Mouse (Mus musculus) c-Kit-negative CD71-positive TER-119-positive erythroid progenitor cells, embryonic 14.5 days (primary cell): ENCODE data around the gene Ids.
"Not testable (repeated sequence)": the region's sequence is repeated elsewhere in the genome, so short reads cannot be mapped to it uniquely, and the experiment has no call there.

ENCODE experiments used
- DNase-seq: peaks from one replicate; pipeline ENCODE4 v3.0.0-alpha.2; 2013; ENCODE audit warnings: low read depth, low spot score

Gene Ids

DNA sequence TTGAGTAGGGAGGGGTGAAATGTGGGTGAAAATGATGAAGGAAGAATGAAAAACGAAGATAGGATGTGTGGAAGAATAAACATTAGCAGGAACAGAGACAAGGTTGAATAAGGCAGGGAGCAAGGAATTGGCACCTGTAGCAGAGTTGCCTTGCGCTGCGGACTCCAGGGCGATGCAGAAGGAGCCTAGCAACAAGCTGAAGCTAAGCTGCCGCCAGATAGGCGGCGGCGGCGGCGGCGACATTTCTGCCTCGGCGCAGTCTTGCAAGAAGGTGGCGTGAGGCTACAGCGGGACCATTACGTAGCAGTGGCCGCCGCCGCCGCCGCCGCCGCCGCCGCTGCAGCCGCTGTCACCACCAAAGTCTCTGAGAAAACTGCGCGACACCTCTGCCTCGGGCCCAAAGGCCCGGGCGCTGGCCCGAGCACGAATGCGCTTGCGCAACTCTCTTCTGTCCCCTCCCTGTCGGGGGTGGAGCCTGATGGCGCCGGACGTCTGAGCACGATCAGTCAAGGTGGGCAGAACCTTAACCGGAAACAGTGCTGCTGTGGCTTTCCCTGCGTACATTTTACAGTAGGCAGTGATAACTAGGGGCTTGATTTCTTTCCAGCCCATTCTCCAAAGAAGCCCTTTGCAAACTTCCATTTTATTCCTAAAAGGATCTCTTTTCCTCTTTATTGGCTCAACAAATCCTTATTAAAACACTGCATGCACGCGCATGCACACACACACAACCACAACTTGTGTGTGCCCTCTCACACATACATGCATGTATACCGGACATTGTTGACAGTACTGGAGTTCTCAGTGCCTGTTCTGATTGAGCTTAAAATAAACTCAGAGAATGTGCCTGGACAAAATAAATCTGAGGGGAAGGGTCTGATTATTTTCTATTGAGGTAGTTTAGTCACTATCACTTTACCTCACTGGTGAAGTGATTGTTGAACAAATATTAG lies at the start of gene Ids:
TSS of gene Ids (minus strand) at position 424 of the 953 bp plus-strand sequence.
- DNase-seq, result peak; percentile 57

GRCm38 (mm10) chrX:70392636-70393035 lies 27.8 kb upstream of the Ids start:
- DNase-seq, result not testable (repeated sequence)

GRCm38 (mm10) chrX:70385962-70386351 lies 21.1 kb upstream of the Ids start:
- DNase-seq, result no peak

- DNase-seq, result peak; percentile 60
These were observed 20.5 kb upstream of the Ids start, which contains the start of gene 1110012L19Rik for GRCm38 (mm10) chrX:70385276-70385961. TSS of gene 1110012L19Rik (plus strand) at chrX:70385877.

DNA sequence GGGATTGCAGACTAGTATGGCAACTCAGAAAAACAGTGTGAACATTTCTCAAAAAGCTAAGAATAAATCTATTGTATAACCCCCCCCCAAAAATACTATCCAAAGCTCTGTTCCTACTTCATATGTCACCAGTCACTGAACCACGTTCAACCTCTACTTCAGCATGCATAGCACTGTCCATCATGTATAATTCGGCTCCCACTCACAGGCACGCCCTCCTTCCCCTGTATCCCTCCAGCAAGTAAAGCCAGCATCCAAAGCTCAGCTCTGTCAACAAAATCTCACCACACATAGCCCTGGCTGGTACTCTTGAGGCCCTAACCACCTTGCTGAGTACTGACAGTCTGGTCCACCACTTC lies 20.0 kb upstream of the Ids start:
- DNase-seq, result no peak

GRCm38 (mm10) chrX:70374469-70375110 lies 9.7 kb upstream of the Ids start:
- not testable (repeated sequence) for DNase-seq

DNA sequence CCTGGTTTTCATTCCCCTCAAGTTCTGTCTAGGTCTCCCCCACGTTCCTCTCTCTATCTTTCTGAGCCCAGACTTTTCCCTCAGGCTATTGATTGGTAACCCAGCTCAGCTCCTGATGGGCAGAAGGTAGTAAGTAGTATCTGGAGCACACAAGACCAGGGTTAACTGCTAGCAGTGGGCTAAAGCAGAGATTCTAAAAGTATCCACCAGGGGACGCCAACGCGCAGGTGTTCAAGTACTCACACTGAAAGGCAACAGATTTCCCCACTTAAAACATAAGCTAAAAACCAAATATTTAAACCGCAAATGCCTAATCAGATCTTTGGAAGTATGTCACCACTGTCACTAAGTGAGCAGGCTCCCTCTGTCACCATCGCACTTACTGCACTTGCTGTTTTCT lies 4.9 kb upstream of the Ids start:
- not testable (repeated sequence) for DNase-seq

- DNase-seq, result no peak
These were observed 682 bp downstream of the Ids start for GRCm38 (mm10) chrX:70364202-70364601.

DNA sequence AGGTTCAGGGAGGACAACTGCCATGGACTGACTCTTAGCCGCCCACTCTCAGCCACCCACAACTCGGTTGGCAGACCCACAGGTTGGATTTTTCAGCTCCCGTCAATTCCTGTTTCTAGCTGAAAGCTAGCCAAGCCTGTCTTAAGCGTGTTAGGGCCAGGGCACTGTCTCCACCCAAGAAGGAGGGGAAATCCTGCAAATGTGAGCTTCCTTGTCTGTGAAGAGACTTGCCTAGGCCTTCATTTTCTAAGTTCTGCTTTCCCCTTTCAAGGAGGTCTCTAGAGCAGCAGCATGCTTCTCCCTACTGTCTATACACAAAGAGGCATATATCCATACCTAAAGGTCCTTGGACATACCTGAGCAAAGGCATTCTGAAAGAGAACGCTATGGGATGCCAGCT lies 1.4 kb downstream of the Ids start:
- no peak for DNase-seq

DNA sequence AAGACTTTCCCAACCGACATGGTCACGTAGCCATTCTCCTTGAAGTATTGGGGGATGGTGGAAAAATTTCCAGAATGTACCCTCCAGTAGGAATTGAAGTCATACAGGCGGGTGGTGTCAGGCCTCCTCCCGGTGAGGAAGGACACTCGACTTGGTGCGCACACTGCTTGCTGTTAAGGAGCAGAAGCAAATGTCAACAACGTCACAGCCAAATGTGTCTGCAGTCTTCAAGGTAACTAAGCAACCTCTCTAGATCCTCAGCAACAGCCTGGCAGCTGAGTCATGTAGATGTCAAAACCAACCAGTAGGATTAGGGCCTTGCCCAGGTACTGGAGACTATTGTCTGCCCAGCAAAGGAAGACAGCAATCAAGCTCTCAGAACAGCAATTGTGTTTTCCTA lies 1.9 kb downstream of the Ids start:
- no peak for DNase-seq

- DNase-seq, result no peak
These were observed 34.6 kb downstream of the Ids start for GRCm38 (mm10) chrX:70330202-70330843.

DNA sequence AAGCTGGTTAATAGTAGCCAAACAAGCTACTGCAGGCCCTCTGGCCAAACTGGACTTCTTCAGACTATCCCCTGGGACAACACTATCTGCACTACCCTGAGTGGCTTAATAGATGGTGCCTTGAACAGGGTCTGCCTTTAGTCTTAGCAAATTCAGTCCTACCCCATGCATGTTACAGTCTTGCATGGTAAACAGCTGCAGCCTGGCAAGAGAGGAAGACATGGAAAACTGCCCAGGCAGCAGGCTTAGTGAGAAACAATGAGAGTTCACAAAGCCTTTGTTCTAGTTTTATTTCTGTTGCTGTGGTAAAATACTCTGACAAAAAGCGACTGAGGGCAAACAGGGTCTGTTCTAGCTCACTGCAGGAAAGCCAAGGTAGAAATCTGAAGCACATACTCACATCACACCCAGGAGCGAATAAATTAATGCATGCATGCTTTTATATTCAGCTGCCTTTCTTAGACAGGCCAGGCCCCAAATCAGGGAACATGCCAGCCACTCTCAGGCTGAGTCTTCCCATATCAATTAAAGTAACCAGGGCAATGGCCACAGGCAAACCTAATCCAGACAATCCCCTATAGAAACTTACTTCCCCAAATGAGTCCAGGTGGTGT lies 36.2 kb downstream of the Ids start:
- no peak for DNase-seq

DNA sequence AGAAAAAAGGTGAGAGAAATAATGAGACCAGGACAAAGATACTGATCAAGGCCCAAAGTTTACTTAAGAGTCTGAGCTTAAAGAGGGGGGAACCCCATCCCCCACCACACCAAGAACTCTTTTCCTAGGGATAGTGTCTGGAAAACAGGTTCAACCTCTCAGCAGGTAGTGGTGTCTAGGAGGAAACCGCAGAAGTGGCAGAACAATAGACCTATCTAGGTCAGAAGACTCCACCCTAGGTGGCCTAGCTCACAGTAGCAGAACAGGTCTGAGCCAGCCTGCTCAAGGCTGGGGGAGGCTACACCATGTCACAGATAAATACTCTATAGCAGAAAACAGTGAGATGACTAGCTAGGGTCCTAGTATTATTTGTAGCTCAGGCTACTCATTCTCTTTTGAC lies 37.2 kb downstream of the Ids start:
- DNase-seq, result no peak

GRCm38 (mm10) chrX:70319254-70319653 lies 45.6 kb downstream of the Ids start:
- no peak for DNase-seq

DNA sequence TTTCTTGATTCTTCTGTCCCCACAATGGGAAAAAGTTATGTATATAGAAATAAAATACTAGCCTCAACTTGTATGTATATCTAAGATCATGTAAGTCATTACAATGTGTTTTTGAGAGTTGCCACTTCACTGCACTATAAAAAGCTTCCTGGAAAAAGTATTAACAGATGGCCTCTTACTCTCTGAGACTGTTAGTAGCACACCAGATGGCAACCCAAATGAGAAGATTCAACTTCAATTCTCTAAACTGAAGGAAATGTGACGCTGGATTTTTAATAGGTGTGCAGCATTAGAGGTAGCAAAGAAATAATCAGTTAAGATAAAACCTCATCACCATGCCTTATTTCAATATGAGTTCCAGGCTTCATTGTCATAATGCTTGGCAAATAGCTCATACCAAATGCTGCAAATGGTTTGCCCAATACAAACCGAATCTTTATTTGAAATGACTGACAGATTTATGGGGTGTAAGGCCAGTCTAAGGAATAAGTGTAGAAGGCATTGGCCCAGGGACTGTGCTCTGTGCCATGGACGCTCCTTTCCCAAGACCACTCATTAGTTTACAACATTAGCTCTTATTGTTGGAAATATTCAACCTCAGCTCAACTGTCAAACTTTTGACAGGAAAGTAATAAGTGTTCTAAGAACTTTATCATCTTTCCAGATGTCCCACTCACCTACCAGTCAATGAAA lies 49.8 kb downstream of the Ids start:
- DNase-seq, result no peak
